Mouse (Mus musculus): ENCODE measurements around the gene Galr2. TPM values are rescaled to one million over a fixed set of nuclear protein-coding genes. Genes with fewer than 3 reads are reported as not detected.

The Galr2 gene
- polyA plus RNA-seq (2016; fragmentation: Nextera tagmentation; extraction: Ambion mirVana), result 0.11 and 0.33 TPM in 2 replicates

- Histone ChIP-seq H3K36me3 (no peaks in the 10 kb centered on the region), H3K9me3 (0 out of 2 replicates have a peak, but pooled peaks cover 2% of the 10 kb centered on the region), H3K27ac (no peak within 1 kb of the TSS), H3K27me3 (ENCODE audit: insufficient read depth, poor library complexity, severe bottlenecking) (peaks cover 64% of the 10 kb centered on the region), H3K4me1 (replicated peaks) (peaks cover 26% of the 10 kb centered on the region), H3K4me3 (peak within 1 kb of the TSS; percentile 48)
- DNase-seq (ENCODE audit: low spot score), result peak; percentile 42
- whole genome bisulfite sequencing, result 7% methylated on average over 48 of the region's 48 CpGs
Measured at GRCm38 (mm10) chr11:116280751-116281663, at the start of gene Galr2. TSS of gene Galr2 (plus strand) at chr11:116280939.

GRCm38 (mm10) chr11:116232427-116232826 is 48.3 kb upstream of the Galr2 start:
- Histone ChIP-seq H3K27me3 (ENCODE audit: insufficient read depth, poor library complexity, severe bottlenecking) (peaks cover 63% of the 10 kb centered on the region), H3K4me1 (replicated peaks) (peaks cover 37% of the 10 kb centered on the region), H3K9me3 (no peaks in the 10 kb centered on the region), H3K36me3 (no peaks in the 10 kb centered on the region), H3K27ac (peak overlapping the region; percentile 57; the same call in 1 of the 2 replicates), H3K4me3 (peak overlapping the region; percentile 30)
- DNase-seq (ENCODE audit: low spot score), result no peak
- 18% methylated on average over 17 of the region's 17 CpGs for WGBS

- Histone ChIP-seq H3K4me3 (no peak overlapping the region), H3K4me1 (replicated peaks) (peaks cover 35% of the 10 kb centered on the region), H3K9me3 (no peaks in the 10 kb centered on the region), H3K27me3 (ENCODE audit: insufficient read depth, poor library complexity, severe bottlenecking) (peaks cover 63% of the 10 kb centered on the region), H3K27ac (no peak overlapping the region), H3K36me3 (no peaks in the 10 kb centered on the region)
- WGBS, result 86% methylated on average over 8 of the region's 8 CpGs
- no peak for DNase-seq (ENCODE audit: low spot score)
Measured at GRCm38 (mm10) chr11:116234901-116235300, 45.8 kb upstream of the Galr2 start.

GRCm38 (mm10) chr11:116237742-116238395 is 42.9 kb upstream of the Galr2 start, which contains the start of gene Evpl:
TSS of gene Evpl (minus strand) at chr11:116238077.
- Histone ChIP-seq H3K4me1 (replicated peaks) (peaks cover 47% of the 10 kb centered on the region), H3K4me3 (peak within 1 kb of the TSS; percentile 24), H3K27ac (peak within 1 kb of the TSS; percentile 18; the same call in 1 of the 2 replicates), H3K9me3 (no peaks in the 10 kb centered on the region), H3K27me3 (ENCODE audit: insufficient read depth, poor library complexity, severe bottlenecking) (peaks cover 53% of the 10 kb centered on the region), H3K36me3 (peaks cover 5% of the 10 kb centered on the region)
- DNase-seq (ENCODE audit: low spot score), result no peak
- 13% methylated on average over 31 of the region's 31 CpGs for WGBS

GRCm38 (mm10) chr11:116239797-116240196 is 40.9 kb upstream of the Galr2 start:
- Histone ChIP-seq H3K9me3 (no peaks in the 10 kb centered on the region), H3K27me3 (ENCODE audit: insufficient read depth, poor library complexity, severe bottlenecking) (peaks cover 34% of the 10 kb centered on the region), H3K4me1 (replicated peaks) (peaks cover 42% of the 10 kb centered on the region), H3K4me3 (no peak overlapping the region), H3K36me3 (peaks cover 24% of the 10 kb centered on the region), H3K27ac (peak overlapping the region; percentile 17)
- 15% methylated on average over 7 of the region's 7 CpGs for WGBS
- peak; percentile 46 for DNase-seq (ENCODE audit: low spot score)

GRCm38 (mm10) chr11:116241744-116242235 is 38.9 kb upstream of the Galr2 start:
- Histone ChIP-seq H3K27ac (peak overlapping the region; percentile 79), H3K9me3 (no peaks in the 10 kb centered on the region), H3K36me3 (peaks cover 44% of the 10 kb centered on the region), H3K4me3 (no peak overlapping the region), H3K27me3 (ENCODE audit: insufficient read depth, poor library complexity, severe bottlenecking) (peaks cover 21% of the 10 kb centered on the region), H3K4me1 (replicated peaks) (peaks cover 42% of the 10 kb centered on the region)
- DNase-seq (ENCODE audit: low spot score), result peak; percentile 59
- 42% methylated on average over 12 of the region's 12 CpGs for WGBS

- no peaks in the 10 kb centered on the region for H3K27me3 ChIP-seq (ENCODE audit: insufficient read depth, poor library complexity, severe bottlenecking)
- peaks cover 26% of the 10 kb centered on the region for H3K4me1 ChIP-seq (replicated peaks)
- no peak overlapping the region for H3K4me3 ChIP-seq
- H3K27ac ChIP-seq, result no peak overlapping the region
- DNase-seq (ENCODE audit: low spot score), result no peak
- H3K36me3 ChIP-seq, result peaks cover 72% of the 10 kb centered on the region
- 92% methylated on average over 8 of the region's 8 CpGs for WGBS
- H3K9me3 ChIP-seq, result no peaks in the 10 kb centered on the region
Measured at GRCm38 (mm10) chr11:116244580-116244979, 36.2 kb upstream of the Galr2 start.

GRCm38 (mm10) chr11:116245616-116246015 is 35.1 kb upstream of the Galr2 start:
- Histone ChIP-seq H3K27me3 (ENCODE audit: insufficient read depth, poor library complexity, severe bottlenecking) (no peaks in the 10 kb centered on the region), H3K4me3 (no peak overlapping the region), H3K9me3 (no peaks in the 10 kb centered on the region), H3K36me3 (peaks cover 83% of the 10 kb centered on the region), H3K4me1 (replicated peaks) (peaks cover 21% of the 10 kb centered on the region), H3K27ac (no peak overlapping the region)
- DNase-seq (ENCODE audit: low spot score), result no peak
- WGBS, result 78% methylated on average over 6 of the region's 6 CpGs

GRCm38 (mm10) chr11:116247502-116248222 is 33.1 kb upstream of the Galr2 start:
- Histone ChIP-seq H3K4me3 (no peak overlapping the region), H3K27ac (no peak overlapping the region), H3K9me3 (no peaks in the 10 kb centered on the region), H3K27me3 (ENCODE audit: insufficient read depth, poor library complexity, severe bottlenecking) (no peaks in the 10 kb centered on the region), H3K36me3 (peaks cover 100% of the 10 kb centered on the region), H3K4me1 (replicated peaks) (peaks cover 4% of the 10 kb centered on the region; the same call in 1 of the 2 replicates)
- WGBS, result 85% methylated on average over 14 of the region's 14 CpGs
- DNase-seq (ENCODE audit: low spot score), result no peak

- 94% methylated on average over 8 of the region's 8 CpGs for WGBS
- Histone ChIP-seq H3K27me3 (ENCODE audit: insufficient read depth, poor library complexity, severe bottlenecking) (no peaks in the 10 kb centered on the region), H3K4me3 (no peak overlapping the region), H3K9me3 (no peaks in the 10 kb centered on the region), H3K27ac (no peak overlapping the region), H3K4me1 (replicated peaks) (no peaks in the 10 kb centered on the region), H3K36me3 (peaks cover 100% of the 10 kb centered on the region)
- DNase-seq (ENCODE audit: low spot score), result no peak
Measured at GRCm38 (mm10) chr11:116250898-116251297, 29.8 kb upstream of the Galr2 start.

GRCm38 (mm10) chr11:116253076-116253600 is 27.6 kb upstream of the Galr2 start:
- Histone ChIP-seq H3K9me3 (no peaks in the 10 kb centered on the region), H3K36me3 (peaks cover 100% of the 10 kb centered on the region), H3K27me3 (ENCODE audit: insufficient read depth, poor library complexity, severe bottlenecking) (no peaks in the 10 kb centered on the region), H3K4me3 (no peak overlapping the region), H3K27ac (no peak overlapping the region), H3K4me1 (replicated peaks) (no peaks in the 10 kb centered on the region)
- DNase-seq (ENCODE audit: low spot score), result no peak
- WGBS, result 90% methylated on average over 3 of the region's 3 CpGs

- no peaks in the 10 kb centered on the region for H3K27me3 ChIP-seq (ENCODE audit: insufficient read depth, poor library complexity, severe bottlenecking)
- 91% methylated on average over 9 of the region's 9 CpGs for WGBS
- H3K4me1 ChIP-seq (replicated peaks), result no peaks in the 10 kb centered on the region
- H3K9me3 ChIP-seq, result no peaks in the 10 kb centered on the region
- no peak overlapping the region for H3K4me3 ChIP-seq
- peaks cover 100% of the 10 kb centered on the region for H3K36me3 ChIP-seq
- no peak overlapping the region for H3K27ac ChIP-seq
- no peak for DNase-seq (ENCODE audit: low spot score)
Measured at GRCm38 (mm10) chr11:116254627-116255026, 26.1 kb upstream of the Galr2 start.

Data from hindbrain, embryonic 10.5 days (tissue).